Mouse (Mus musculus) bone marrow macrophage, adult 2 months (primary cell): ENCODE data around the gene Trir.

Experiments used
- CTCF ChIP-seq: IDR thresholded peaks from 2 replicates; pipeline ENCODE4 v1.5.1; 2012; ENCODE audit warnings: low read depth, mild to moderate bottlenecking, low read length, moderate library complexity
- POLR2A ChIP-seq: IDR thresholded peaks from 2 replicates; pipeline ENCODE4 v1.6.1; 2012; ENCODE audit warnings: mild to moderate bottlenecking, low read depth, low read length, borderline replicate concordance

- TF ChIP-seq CTCF (peak; percentile 61; the same call in 1 of the 2 replicates), POLR2A (no peak)
Observed at GRCm38 (mm10) chr8:84989810-84990209, 36.8 kb upstream of the Trir start.
